Mouse (Mus musculus) heart, adult 9 months (tissue): ENCODE measurements around the gene Dclk2.

ENCODE experiments used
- DNase-seq, 2 experiments: peaks; one replicate each; pipeline ENCODE4 v3.0.0; 2022; ENCODE audit warnings: low spot score in 2 of 2

Gene Dclk2

GRCm38 (mm10) chr3:86845578-86845977 lies 75.1 kb downstream of the Dclk2 start:
- DNase-seq: peak; percentile 6 to 29

DNA sequence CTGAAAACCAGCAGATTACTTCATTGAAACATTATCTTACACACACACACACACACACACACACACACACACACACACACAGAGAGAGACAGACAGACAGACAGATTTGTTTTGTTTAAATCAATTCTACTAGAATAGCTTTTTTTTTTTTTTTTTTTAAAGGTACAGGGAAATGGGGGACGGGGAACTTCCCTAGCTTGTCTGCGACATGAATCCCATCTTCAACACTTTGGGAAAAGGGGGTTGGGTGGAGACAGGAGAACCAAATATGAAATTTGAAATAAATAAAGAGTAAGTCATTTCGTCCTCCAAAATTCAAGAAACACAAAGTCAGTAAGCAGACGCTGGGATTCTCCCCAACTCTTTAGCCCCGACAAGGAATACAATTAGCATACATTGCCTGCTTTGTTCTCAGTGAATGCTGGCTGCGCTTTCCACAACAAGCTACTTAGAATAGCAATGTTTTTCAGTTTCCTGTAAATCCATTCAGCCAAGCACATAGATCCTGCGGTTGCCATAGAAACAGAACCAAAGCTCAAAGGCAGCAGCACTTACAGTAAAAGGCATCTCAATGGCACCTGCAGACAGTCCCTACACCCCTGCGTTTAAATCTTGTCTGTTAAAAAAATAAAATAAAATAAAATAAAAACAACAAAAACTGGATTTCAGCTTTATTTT lies 75.7 kb downstream of the Dclk2 start:
- DNase-seq: no peak

DNA sequence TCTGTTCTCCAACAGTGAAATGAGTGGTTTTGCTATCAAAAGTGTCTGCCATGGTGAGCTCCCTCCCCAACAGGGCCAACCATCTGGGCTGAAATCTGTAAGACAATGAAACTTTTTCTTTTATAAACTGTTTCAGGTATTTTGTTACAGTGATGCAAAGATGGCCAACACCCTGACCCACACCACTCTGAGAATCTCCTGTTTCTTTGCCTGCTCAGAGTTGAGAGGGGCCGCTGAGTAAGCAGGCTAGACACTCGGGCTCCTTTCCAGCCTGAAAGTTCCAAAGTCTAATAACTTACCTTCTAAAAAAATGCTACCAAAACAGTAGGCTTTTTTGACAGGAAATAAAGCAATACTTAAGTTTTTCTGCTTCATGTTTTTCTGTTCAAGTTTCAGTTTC lies 78.2 kb downstream of the Dclk2 start:
- no peak for DNase-seq

GRCm38 (mm10) chr3:86839606-86840005 lies 81.0 kb downstream of the Dclk2 start:
- no peak for DNase-seq

GRCm38 (mm10) chr3:86837386-86837785 lies 83.3 kb downstream of the Dclk2 start:
- no peak for DNase-seq

- no peak for DNase-seq
Observed at GRCm38 (mm10) chr3:86835180-86835579, 85.5 kb downstream of the Dclk2 start.

DNA sequence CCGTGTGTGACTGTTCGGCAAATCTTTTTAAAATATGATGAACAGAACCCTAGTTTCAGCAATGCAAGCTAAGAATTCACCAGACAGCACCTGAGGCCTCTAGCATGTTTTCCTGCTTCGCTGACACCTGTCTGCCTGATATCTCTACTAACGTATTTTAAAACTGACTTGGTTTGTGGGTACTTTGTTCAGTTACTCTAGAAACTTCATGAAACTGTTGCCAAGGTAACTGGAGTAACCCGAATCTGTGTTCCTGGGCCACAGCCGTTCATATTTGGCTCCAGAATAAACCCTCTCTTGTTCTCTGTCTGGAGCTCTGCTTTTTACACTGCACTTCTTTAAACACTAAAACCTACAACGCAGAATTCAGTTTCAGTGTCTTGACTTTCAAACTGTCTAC lies 86.3 kb downstream of the Dclk2 start:
- DNase-seq: no peak

GRCm38 (mm10) chr3:86832591-86833267 lies 87.9 kb downstream of the Dclk2 start:
- DNase-seq: no peak

- no peak for DNase-seq
Observed at GRCm38 (mm10) chr3:86832115-86832514, 88.5 kb downstream of the Dclk2 start.

DNA sequence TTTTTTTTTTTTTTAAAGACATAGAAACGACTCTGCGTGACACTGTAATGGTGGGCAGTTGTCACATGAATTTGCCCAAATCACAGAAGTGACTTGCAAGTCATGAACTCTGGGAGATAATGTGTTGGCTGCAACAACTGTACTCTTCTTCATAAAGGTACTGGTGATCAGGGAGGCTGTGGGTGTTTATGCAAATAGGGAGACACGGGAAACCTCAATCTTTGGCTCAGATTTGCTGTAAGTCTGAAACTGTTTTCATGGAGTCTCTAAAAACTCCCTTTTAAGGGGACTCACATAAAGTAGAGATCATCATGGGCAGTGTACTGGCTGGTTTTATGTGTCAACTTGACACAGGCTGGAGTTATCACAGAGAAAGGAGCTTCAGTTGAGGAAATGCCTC lies 93.1 kb downstream of the Dclk2 start:
- no peak for DNase-seq

DNA sequence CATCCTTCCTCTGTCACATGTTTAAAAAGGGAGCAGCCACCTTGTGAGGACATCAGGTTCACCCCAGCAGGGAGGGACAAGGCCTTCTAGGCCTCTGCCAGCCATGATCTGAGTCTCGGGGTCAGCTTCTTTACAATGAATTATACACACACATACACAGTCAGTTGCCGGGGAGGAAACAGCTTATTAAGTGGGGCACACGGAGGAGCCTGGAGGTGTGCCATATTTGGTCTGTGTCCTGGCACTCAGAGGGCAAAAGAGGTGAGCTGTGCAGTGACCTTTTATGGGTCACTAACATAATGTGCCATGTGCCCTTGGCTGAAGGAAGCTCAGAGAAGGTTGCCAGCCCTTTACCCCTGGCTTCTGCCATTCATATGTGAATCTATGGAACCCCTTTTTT lies 99.3 kb downstream of the Dclk2 start:
- DNase-seq: no peak

- no peak for DNase-seq
Observed at GRCm38 (mm10) chr3:86820344-86820743, 100.3 kb downstream of the Dclk2 start.

DNA sequence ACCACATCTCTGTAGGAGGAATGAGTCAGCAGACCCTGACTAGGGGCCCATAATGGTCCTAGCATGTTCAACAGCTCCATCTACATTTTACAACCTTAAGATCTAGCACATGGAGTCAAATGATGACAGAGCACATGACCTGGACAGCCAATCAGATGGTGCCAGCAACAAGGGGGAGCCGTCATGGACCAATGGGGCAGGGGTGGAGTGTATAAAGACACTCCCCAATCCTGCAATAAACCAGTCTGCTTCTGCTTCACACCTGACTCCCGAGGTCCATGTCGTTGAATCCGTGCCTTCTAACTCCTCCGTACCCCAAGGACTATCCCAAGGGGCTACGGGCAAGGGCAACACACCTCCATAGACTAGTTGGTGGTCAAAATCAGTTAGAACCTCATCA lies 101.3 kb downstream of the Dclk2 start:
- DNase-seq: no peak

GRCm38 (mm10) chr3:86818001-86818585 lies 102.6 kb downstream of the Dclk2 start:
- no peak for DNase-seq

GRCm38 (mm10) chr3:86812689-86813088 lies 108.0 kb downstream of the Dclk2 start:
- peak; percentile 80 to 86 for DNase-seq

GRCm38 (mm10) chr3:86810908-86811307 lies 109.7 kb downstream of the Dclk2 start:
- DNase-seq: no peak

GRCm38 (mm10) chr3:86809646-86810045 lies 111.0 kb downstream of the Dclk2 start:
- DNase-seq: no peak

- DNase-seq: no peak
Observed at GRCm38 (mm10) chr3:86809199-86809598, 111.5 kb downstream of the Dclk2 start.

GRCm38 (mm10) chr3:86807750-86808467 lies 112.7 kb downstream of the Dclk2 start:
- DNase-seq: no peak

- DNase-seq: no peak
Observed at GRCm38 (mm10) chr3:86806834-86807233, 113.8 kb downstream of the Dclk2 start.

DNA sequence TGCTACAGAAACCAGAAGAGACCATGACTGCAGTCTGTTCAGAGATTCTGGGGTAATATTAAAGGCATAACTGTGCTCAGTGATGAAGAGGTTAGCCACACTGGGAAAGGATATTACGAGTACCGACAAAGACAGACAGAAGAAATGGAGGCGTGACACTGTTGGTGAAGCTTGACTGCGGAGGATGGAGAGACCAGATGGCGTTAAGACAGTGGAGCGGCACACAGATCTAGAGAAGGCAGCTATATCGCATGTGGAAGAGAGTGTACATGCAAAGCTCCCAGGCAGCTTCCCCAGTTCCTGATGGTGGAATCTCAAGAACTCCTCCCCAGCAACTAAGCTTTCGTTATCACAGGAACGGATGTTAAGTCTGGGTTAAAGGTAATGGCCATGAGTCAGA lies 116.4 kb downstream of the Dclk2 start:
- no peak for DNase-seq

GRCm38 (mm10) chr3:86802825-86803224 lies 117.8 kb downstream of the Dclk2 start:
- no peak for DNase-seq

DNA sequence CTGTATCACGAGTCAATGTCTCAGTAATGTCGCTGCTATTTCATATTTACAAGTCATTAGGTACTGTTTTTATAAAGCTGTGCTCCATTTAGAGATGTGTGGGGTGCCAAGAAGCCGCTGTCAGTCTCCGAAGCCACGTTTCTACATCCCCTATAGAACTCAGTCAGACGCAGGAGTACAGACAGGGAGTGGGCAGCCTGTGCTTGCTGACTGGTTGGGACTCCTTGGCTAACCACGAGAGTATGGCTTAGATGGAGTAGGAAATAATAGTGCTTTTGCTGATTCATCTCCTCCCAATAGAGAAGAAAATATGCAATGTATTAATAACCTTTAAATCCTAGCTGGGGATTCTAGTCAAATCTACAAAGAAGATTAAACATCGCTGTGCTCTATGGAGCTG lies 119.8 kb downstream of the Dclk2 start:
- no peak for DNase-seq
